Mouse (Mus musculus): ENCODE data around the gene Tango2. TPM values are rescaled to one million over a fixed set of nuclear protein-coding genes. Genes with fewer than 3 reads are reported as not detected.

Gene Tango2
- total and polyA plus RNA-seq, 2 experiments from 2014 or later = 63.3 to 99.2 TPM

- no peaks in the 10 kb centered on the region for H3K27me3 ChIP-seq (ENCODE audit: insufficient read depth, low read length)
- H3K36me3 ChIP-seq (ENCODE audit: insufficient read depth, low read length) = peaks cover 17% of the 10 kb centered on the region
- TF ChIP-seq CTCF (IDR thresholded peaks at IDR 0.05; ENCODE audit: low read depth) = no peak
- H3K4me3 ChIP-seq (ENCODE audit: low read length) = peak overlapping the region; percentile 51
- peaks cover 31% of the 10 kb centered on the region for H3K4me1 ChIP-seq (ENCODE audit: insufficient read depth, low read length)
- DNase-seq (ENCODE audit: low spot score) (no peak), ATAC-seq (no peak)
- peak overlapping the region; percentile 97 for H3K4me2 ChIP-seq (ENCODE audit: low read depth, low read length)
- 41% methylated on average over 5 of the region's 5 CpGs for WGBS
- peak overlapping the region; percentile 22; the same call in 1 of the 2 replicates for H3K9ac ChIP-seq (replicated peaks; ENCODE audit: low read length)
- no peaks in the 10 kb centered on the region for H3K9me3 ChIP-seq (ENCODE audit: low read length)
- H3K27ac ChIP-seq = peak overlapping the region; percentile 72; the same call in 1 of the 2 replicates
These were observed 45.7 kb upstream of the Tango2 start for GRCm38 (mm10) chr16:18393595-18393994.

GRCm38 (mm10) chr16:18392469-18393426, 44.8 kb upstream of the Tango2 start:
- Histone ChIP-seq H3K9me3 (ENCODE audit: low read length) (no peaks in the 10 kb centered on the region), H3K4me2 (ENCODE audit: low read depth, low read length) (peak overlapping the region; percentile 97), H3K36me3 (ENCODE audit: insufficient read depth, low read length) (peaks cover 9% of the 10 kb centered on the region), H3K27ac (peak overlapping the region; percentile 72), H3K27me3 (ENCODE audit: insufficient read depth, low read length) (no peaks in the 10 kb centered on the region), H3K4me1 (ENCODE audit: insufficient read depth, low read length) (peaks cover 40% of the 10 kb centered on the region), H3K4me3 (ENCODE audit: low read length) (peak overlapping the region; percentile 51), H3K9ac (replicated peaks; ENCODE audit: low read length) (peak overlapping the region; percentile 74)
- TF ChIP-seq CTCF (IDR thresholded peaks at IDR 0.05; ENCODE audit: low read depth) = peak; percentile 72
- ATAC-seq = peak; percentile 81
- peak; percentile 89 for DNase-seq (ENCODE audit: low spot score)
- WGBS = under 1% methylated on average over 63 of the region's 63 CpGs

- DNase-seq (ENCODE audit: low spot score) (no peak), ATAC-seq (no peak)
- no peaks in the 10 kb centered on the region for H3K9me3 ChIP-seq (ENCODE audit: low read length)
- WGBS = 74% methylated on average over 3 of the region's 3 CpGs
- no peak for TF ChIP-seq CTCF (IDR thresholded peaks at IDR 0.05; ENCODE audit: low read depth)
- no peak overlapping the region for H3K4me3 ChIP-seq (ENCODE audit: low read length)
- no peaks in the 10 kb centered on the region for H3K27me3 ChIP-seq (ENCODE audit: insufficient read depth, low read length)
- H3K4me2 ChIP-seq (ENCODE audit: low read depth, low read length) = no peak overlapping the region
- H3K4me1 ChIP-seq (ENCODE audit: insufficient read depth, low read length) = peaks cover 48% of the 10 kb centered on the region
- no peak overlapping the region for H3K9ac ChIP-seq (replicated peaks; ENCODE audit: low read length)
- no peak overlapping the region for H3K27ac ChIP-seq
- H3K36me3 ChIP-seq (ENCODE audit: insufficient read depth, low read length) = no peaks in the 10 kb centered on the region
These were observed 43.8 kb upstream of the Tango2 start for GRCm38 (mm10) chr16:18391728-18392127.

- Histone ChIP-seq H3K9ac (replicated peaks; ENCODE audit: low read length) (no peak overlapping the region), H3K27me3 (ENCODE audit: insufficient read depth, low read length) (no peaks in the 10 kb centered on the region), H3K9me3 (ENCODE audit: low read length) (no peaks in the 10 kb centered on the region), H3K4me1 (ENCODE audit: insufficient read depth, low read length) (peaks cover 43% of the 10 kb centered on the region), H3K4me3 (ENCODE audit: low read length) (no peak overlapping the region), H3K36me3 (ENCODE audit: insufficient read depth, low read length) (no peaks in the 10 kb centered on the region), H3K27ac (no peak overlapping the region), H3K4me2 (ENCODE audit: low read depth, low read length) (no peak overlapping the region)
- DNase-seq (ENCODE audit: low spot score) (no peak), ATAC-seq (no peak)
- 98% methylated on average over 3 of the region's 3 CpGs for WGBS
- no peak for TF ChIP-seq CTCF (IDR thresholded peaks at IDR 0.05; ENCODE audit: low read depth)
These were observed 43.2 kb upstream of the Tango2 start for GRCm38 (mm10) chr16:18391127-18391526.

GRCm38 (mm10) chr16:18390399-18390798, 42.5 kb upstream of the Tango2 start:
- Histone ChIP-seq H3K27ac (no peak overlapping the region), H3K27me3 (ENCODE audit: insufficient read depth, low read length) (no peaks in the 10 kb centered on the region), H3K4me2 (ENCODE audit: low read depth, low read length) (no peak overlapping the region), H3K4me1 (ENCODE audit: insufficient read depth, low read length) (peaks cover 37% of the 10 kb centered on the region), H3K36me3 (ENCODE audit: insufficient read depth, low read length) (no peaks in the 10 kb centered on the region), H3K9me3 (ENCODE audit: low read length) (no peaks in the 10 kb centered on the region), H3K4me3 (ENCODE audit: low read length) (no peak overlapping the region), H3K9ac (replicated peaks; ENCODE audit: low read length) (no peak overlapping the region)
- 71% methylated on average over 6 of the region's 6 CpGs for WGBS
- no peak for TF ChIP-seq CTCF (IDR thresholded peaks at IDR 0.05; ENCODE audit: low read depth)
- DNase-seq (ENCODE audit: low spot score) (no peak), ATAC-seq (no peak)

- Histone ChIP-seq H3K4me2 (ENCODE audit: low read depth, low read length) (no peak overlapping the region), H3K4me3 (ENCODE audit: low read length) (no peak overlapping the region), H3K36me3 (ENCODE audit: insufficient read depth, low read length) (no peaks in the 10 kb centered on the region), H3K9me3 (ENCODE audit: low read length) (no peaks in the 10 kb centered on the region), H3K27ac (peak overlapping the region; percentile 60), H3K27me3 (ENCODE audit: insufficient read depth, low read length) (no peaks in the 10 kb centered on the region), H3K9ac (replicated peaks; ENCODE audit: low read length) (no peak overlapping the region), H3K4me1 (ENCODE audit: insufficient read depth, low read length) (peaks cover 30% of the 10 kb centered on the region)
- ATAC-seq (no peak), DNase-seq (ENCODE audit: low spot score) (no peak)
- 58% methylated on average over 14 of the region's 14 CpGs for WGBS
- TF ChIP-seq CTCF (IDR thresholded peaks at IDR 0.05; ENCODE audit: low read depth) = no peak
These were observed 40.9 kb upstream of the Tango2 start for GRCm38 (mm10) chr16:18388583-18389435.
